Mouse (Mus musculus) layer of hippocampus, adult 9-11 months (tissue): ENCODE data around the gene Ppil2.
A peak's percentile ranks its signal among the peaks of the same experiment; 100 is the strongest.

Source experiments
- DNase-seq: peaks from one replicate; pipeline ENCODE4 v3.0.0; 2022

Ppil2 gene

DNA sequence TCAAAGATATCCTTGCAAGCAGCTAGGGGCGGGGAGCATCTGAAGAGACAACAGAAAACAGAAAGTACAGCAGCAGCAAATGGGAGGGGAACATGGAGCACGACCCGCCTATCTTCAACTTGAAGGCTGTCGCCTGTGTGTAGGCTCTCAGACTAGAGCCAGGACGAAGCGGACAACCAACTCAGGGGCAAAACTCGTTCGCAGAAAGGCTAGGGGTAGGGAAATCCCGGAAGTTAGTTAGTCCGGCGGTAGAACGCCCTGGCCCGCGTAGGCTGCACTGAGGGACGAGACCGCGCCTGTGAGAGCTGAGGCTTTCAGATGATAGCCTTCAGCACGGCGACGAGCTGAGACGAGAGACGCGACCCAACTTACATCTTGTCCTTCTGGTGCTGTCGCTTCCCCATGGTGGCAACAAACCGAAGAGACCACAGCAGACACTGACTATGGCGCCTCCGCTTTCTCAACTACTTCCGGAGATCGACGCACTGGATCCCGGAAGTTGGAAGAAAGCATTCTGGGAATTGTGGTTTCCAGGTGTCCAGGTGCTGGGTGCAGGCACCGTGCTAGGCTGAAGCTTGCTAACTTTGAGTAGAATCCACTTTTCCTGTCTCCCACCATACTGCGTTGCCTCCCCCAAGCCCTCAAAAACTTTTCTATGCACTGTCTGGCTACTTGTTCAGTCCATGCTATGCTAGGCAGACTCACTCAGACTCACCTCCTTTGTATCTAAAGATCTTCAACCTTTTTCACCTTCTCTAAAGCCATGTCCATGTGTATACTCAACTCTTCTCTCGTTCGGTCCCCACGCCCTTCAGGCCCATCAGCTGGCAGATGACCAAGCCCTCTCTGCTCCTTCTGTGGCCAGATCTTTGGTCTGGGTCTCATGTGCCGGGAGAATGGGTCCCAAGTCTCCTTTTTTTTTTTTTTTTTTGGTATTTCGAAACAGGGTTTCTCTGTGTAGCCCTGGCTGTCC is at the start of gene Ppil2:
Gene Ppil2, minus strand, starts transcription at position 487 of the 973 bp plus-strand sequence.
- DNase-seq: peak; percentile 76

DNA sequence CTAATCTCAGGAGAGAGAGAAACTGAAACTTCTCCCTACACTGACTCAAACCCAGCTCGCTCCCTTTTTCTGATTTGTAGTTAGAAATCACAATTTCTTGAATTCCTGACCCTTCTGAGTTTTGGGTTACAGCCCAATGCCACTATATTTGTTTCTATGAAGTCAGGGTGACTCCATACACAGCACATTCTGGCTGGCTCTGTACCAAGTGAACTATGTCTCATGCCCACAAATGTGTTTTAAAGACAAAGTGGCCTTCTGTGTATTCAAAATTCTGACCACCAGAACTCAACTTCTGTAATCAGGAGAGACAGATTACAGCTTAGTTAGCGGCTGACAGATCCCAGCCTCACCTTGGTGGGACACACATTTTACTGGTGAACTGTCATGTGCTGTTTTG is 43.3 kb upstream of the Ppil2 start:
- DNase-seq: no peak

DNA sequence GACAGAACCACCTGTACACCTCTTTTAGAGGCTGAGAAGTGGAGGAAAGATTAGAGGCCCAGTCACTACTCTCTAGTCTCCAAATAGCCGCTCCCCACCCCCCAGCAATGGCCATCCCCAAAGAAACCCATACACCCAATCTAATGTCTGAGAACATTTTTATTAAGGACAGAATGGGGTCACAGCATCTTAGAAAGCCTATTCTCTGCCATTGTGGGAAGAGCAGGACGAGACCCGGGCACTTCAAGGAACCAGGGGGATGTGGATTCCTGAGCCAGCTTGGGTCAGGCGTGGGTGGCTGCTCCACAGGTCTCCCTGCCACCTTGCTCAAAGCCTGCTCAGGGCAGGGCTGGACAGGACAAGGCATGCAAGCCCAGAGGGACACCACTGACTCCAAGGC is 40.8 kb upstream of the Ppil2 start:
- DNase-seq: no peak

DNA sequence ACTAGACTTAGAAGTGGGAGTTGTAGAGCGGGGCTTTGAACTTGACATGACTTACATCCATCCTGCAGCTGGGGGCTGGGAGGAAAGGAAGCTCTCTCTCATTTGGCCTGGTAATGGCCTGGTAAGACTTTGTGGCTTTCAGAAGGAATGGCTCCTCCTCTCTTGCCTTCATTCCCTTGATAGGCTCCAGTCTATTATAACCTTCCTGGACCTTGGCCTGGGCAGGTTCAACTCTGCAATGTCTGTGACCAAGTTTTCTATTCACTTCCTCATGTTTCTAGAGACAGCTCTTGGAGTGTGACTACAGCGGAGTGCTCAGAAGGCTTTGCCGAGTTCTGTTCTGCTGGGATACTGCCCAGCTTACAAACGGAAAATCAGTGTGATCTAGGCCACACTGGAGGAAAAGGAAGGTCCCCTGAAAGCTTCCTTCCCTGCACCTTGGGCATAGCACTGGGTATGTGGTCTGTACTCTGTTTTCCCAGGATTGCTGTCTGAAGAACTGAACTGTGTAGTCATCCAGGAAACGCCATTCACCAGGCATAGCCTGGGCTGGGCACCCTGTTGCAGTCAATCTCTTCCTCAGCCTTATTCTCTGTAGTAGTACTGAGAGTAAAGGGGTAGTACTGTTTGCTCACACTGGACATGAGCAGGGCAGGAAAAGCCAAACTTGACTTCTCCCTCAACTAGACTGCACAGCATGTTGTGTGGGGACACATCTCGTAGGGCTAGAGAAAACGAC is 39.6 kb upstream of the Ppil2 start:
- no peak for DNase-seq

DNA sequence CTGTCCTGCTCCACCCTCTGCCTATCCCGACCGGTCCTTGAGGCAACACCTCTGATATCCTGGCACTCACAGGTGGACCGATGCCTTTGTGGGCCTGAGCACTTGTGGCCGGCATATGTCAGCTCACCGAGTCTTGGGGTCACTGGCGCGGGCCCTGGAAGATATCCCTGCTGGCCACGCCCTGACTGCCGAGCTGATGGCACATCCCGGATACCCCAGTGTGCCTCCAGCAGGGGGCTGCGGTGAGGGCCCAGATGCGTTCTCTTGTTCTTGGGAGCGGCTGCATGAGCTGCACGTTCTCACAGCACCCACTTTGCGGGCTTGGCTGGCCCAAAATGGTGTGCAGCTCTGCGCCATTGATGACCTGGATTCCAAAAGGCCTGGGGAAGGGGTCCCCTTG is 37.0 kb upstream of the Ppil2 start:
- DNase-seq: no peak

DNA sequence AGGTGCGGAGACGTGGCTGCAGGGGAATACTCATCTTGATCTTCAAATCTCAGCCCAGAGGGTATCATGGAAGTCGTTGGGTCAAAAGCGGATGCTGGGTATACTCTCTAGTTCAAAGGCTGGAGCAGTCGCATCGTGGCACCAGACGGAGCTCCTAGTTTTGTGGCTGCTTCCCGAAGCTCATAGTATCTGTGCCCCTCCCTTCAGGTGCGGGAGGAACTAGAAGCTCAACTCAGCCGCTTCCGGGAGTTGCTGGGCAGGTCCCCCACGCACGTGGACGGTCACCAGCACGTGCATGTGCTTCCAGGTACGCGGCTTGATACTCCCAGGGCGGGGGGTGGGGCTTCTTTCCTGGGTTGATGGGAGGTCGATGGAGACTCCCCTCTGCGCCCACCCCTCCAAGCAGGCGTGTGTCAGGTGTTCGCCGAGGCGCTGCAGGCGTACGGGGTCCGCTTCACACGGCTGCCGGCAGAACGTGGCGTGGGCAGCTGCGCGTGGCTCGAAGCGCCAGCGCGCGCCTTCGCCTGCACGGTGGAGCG is 36.4 kb upstream of the Ppil2 start:
- peak; percentile 20 for DNase-seq

DNA sequence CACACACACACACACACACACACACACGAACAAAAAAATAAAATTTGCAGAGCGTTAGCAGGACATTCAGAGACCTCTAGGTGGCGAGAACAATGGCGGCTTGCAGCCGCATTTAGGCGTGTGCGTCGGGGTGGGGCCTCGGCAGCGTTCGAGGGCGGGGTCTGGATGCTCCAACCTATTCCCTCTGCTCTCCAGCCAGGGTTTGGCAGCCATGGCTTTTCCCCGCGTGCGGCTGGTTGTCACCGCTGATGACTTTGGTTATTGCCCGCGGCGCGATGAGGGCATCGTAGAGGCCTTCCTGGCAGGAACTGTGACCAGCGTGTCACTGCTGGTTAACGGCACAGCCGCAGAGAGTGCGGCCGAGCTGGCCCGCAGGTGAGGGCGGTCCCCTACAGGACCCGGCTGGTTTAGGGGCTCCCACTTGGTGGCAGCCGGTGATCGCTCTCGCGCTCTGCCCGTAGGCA is 35.7 kb upstream of the Ppil2 start, which contains the start of gene Ccdc116:
Gene Ccdc116, minus strand, starts transcription at position 458 of the 464 bp plus-strand sequence.
- DNase-seq: peak; percentile 85

DNA sequence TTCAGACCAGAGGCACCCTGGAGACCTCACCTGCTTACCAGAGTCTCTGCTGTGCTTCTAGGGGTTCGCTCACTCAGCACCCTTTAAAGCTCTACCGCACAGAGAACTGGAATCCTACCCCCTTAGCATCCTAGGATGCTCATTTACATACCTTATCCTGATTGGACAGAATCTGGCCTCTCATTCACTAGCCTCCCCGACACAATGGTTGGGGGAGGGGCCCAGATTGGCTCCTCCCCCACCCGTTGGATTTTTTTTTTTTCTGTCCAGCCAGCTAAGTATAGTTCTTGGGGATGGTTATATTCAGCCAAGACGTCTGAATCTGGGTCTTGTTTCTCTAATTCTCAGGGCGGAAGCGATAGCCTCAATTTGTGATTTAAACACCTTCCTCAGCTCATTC is 33.3 kb upstream of the Ppil2 start, which contains the start of gene Ydjc:
Gene Ydjc, plus strand, starts transcription at position 283 of the 400 bp plus-strand sequence.
- DNase-seq: no peak

DNA sequence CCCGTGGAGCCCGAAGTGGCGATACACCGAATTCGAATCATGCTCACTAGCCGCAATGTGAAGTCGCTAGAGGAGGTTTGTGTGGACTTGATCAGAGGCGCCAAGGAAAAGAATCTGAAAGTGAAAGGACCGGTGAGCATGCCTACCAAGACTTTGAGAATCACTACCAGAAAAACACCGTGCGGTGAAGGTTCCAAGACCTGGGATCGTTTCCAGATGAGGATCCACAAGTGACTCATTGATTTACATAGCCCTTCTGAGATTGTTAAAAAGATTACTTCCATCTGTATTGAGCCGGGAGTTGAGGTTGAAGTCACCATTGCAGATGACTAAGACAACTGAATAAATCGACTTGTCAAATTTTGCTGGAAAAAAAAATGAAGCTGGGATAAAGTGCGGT is 26.3 kb upstream of the Ppil2 start:
- no peak for DNase-seq

DNA sequence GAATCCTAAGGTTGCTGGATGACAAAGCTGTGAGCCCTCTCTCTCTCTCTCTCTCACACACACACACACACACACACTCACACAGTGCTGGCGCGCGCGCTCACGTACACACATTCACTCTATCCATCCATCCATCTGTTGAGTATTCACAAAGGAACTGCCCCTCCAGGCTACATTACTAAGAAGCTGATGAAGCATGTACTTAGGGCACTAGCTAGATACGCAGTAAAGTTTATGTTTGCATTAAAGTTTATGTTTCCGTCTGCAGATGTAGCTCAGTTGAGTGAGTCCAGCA is 21.8 kb upstream of the Ppil2 start:
- no peak for DNase-seq

DNA sequence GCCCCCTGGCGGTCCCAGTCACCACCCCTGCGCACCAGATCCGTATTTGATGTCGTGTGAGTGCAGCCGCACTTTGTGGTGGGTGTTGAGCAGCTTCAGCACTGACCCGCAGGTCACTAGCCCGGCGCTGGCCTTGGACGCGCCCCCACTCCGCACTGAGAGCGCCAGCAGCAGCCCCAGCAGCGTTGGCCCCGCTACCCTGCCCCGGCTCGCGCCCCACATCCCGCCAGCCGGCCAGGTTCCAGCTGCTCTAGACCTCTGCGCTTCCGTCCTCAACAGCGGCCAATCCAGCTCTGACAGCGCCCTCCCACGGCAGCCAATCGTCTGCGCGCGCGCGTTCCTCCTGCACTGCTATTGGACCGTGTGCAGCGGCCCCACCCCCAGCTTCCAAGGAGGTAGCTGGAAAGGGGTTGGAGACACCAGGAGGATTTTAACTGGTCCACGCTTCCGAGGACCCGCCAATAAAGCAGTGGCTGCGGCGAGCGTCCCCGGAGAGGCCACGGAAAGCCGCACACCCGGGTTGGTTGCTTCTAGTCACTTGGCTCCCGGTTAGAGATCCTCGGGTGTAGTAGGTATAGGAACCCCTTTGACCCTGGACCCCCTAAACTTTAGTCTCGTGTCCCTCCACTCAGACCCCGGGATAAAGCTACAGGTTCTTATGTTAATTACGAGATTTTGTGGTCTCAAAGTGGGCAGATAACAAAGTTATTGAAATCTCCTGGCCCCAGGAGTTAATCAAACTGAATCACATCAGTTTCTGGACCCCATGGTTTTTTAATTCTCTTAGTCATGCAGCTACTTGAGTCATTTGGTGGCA is 21.2 kb upstream of the Ppil2 start, which contains the start of gene Sdf2l1:
Gene Sdf2l1, minus strand, starts transcription at position 295 of the 817 bp plus-strand sequence.
- peak; percentile 98 for DNase-seq

DNA sequence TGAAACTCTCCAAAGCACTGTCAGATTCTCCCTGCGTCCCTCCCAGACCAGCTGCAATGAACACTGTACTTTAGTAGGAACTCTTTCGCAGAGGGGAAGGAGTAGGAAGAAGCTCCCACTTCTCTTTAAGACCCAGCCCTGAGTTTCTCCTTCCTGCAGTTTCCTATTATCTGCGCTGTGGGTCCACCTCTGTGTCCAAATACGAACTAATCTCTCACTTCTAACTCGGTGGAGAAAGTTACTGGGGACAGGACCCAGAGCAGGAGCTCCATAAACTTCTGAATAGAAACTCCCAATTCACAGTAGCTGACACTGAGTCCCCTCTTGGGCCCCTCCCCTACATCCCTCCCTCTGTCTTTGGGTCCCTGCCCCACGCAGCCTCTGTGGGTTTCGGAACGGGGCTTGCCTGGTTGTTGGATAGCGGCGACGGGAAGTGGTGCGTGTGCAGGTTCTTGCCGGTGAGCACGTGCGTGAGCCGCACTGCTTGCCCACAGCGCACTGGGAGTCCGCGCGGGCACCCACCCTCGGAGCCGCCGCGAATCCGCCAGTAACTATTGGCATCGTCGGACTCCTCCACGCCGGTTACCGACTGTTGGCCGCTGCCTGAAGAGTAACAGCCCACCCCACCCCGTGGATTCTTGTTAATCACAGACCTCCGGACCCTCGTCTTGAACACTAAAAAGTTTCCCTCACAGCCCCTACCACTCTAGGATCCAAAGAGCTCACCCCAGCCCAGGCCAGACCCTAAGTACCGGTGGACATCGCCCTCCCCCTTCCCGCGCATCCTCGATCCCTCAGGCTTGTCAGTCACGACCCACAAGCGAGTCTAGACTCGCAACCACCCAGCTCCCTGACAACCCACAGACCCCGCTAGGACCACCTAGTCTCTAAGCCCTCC is 20.4 kb upstream of the Ppil2 start:
- DNase-seq: no peak

DNA sequence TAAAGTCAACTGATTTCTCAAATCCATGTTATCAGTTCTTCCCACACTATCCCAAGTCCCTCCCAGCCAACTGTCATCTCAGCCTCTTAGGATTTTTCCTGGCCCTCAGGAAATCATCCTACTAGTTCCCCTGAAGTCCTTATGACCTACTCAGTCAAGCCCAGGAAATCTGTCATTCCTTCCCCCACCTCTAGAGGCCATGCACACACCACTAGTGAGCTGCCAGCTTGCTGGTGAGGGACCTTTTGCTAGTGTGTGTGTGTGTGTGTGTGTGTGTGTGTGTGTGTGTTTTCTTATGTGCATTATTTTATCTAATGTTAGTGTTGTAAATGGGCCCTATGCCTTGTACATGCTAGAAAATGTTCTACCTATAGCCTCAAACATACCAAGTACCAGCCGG is 16.2 kb upstream of the Ppil2 start:
- DNase-seq: peak; percentile 32

DNA sequence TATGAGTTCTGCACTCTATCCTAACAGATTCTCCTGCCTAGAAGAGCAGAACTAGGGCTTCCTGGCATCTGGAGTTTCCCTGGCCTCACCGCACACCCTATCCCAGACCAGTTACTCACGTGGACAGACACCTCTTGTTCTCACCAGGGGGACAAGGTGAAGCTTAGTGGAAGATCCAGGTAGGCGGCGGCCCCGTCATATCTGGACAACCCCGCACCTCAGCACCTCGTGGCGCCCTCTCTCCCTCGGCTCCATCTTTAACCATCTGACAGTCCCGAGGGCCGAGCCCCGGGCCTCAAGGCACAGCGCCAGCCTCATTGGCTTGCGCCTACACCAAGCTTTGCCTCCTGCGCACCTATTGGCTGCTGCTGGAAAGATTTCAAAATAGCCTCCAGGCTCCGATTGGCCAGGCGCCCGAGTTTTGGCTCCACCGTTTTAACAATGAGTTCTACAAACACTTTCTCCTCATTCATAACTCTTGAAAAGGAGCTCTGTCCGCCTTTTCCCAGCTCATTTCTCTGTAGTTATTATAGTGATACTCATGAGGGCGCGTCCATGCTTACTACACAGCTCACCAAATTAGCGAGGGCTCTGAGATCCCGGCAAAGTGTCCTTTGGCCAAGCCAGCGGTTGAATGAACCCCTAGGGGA is 13.9 kb upstream of the Ppil2 start, which contains the start of gene 2610318N02Rik:
Gene 2610318N02Rik, minus strand, starts transcription at position 297 of the 650 bp plus-strand sequence.
- peak; percentile 56 for DNase-seq

DNA sequence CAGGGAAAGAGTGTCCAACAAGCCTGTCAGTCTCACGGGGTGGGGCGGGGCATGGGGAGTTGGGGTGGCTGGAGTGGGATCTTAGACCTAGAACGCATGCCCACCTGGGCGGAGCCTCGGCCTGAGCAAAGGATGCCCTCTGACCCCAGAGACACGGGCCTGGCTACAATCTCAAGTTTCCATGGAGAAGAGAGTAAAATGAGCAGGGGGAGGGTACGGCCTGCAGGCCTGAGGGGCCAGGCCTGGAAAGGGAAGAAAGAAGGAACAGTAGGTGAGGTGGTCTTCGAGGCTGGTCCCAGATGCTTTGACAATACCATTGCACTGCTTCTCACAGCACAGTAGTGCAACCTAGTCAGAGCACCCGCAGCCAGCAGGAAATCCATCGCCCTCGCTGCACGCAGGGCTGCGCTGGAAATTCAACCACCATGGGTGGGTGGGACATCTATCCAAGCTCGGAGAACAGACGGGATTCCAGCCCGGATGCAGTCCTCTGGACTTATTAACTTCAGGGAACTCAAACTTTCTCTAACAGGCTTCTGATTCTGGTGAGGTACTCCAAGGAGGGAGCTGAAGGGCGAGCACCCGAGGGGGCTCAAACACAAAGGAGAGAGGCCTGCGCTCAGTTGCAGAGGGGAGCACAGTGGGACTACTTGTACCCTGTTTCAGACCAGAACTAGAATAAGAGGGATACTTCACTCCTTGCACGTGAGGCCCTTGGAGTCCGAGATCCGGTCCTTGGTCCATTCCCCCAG is 13.2 kb upstream of the Ppil2 start:
- no peak for DNase-seq

DNA sequence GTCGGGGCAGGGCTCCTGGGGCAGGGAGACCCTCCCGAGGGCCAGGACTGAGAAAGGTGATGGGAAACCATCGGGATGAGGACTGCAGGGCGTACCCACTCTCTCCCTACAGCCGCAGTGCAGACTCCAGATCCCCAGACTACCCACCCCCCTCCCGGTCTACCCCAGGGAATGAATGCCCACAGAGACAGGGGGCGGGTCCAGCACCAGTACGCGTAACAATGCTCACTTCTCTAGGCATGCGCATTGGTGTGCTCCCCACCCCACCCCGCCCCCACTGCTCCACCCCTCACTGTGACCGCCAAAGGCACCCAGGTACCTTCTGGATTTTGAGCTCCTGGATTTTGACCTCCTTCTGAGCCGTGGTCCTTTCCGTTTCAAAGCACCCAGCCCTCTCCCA is 10.5 kb upstream of the Ppil2 start:
- no peak for DNase-seq

DNA sequence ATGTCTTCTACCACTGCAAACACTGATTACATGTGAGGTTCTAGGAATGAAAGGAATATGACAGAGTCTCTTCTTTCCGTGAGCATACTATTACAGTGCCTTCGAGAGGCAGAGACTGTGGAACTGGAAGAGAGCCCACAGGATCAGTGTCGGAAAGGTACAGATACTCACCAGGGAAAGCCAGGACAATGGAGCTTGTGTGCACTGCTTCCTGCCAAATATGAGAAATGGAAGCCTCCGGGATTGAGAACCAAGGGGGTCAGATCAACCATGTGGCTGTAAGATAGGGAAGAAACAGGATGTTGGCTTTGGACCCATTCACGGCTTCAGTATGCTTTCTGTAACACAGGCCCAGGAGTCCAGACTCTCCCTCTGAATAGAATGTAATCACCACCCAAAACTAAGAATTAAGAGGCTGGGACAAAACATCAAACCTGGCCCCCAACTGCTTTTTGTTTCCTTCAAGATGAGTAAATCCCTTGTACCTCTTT is 6.3 kb upstream of the Ppil2 start:
- DNase-seq: no peak

DNA sequence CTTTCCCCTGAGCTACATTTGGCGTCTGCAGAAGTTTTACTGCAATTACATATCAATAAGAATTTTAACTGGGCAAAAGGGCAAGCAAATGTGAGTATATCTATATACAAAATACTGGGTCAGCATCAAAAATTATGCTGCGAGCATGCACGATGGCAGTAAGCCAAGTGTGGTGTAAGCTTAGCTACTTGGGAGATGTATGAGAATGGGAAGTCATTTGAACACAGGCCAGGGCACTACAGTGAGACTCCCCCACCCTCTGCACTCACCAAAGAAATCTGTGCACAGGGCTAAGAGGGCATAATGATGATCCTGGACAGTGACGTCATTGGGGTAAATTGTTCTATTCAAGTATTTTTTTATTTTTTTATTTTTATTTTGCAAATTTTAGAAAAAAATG is 6.5 kb downstream of the Ppil2 start:
- DNase-seq: no peak

DNA sequence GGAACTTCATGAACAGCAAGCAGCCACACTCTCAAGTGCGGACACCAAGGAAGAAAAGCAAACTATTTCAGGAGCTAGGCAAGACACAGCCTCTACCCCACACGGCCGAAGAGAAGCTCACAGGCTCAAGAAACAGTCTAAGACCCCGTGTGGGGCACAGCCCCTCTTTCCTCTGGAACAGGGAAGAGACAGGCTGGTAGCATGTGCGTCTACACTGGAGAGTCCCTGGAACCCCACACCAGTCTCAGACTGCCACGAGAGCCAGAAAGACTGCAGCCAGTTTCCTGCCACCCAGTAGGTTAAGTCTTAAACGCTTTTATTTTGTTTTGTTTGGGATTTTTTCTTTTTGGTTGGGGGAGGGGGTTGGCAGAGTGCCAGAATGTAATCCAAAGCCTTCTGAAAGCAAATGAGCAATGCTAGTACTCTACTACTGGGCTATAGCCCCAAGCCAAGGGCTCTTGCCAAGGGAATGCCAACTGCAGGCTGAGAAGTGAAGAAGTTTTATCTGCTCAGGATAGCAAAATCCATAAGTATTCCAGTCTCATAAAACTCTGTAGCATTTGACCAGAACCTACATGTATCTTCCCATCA is 8.3 kb downstream of the Ppil2 start:
- DNase-seq: no peak

DNA sequence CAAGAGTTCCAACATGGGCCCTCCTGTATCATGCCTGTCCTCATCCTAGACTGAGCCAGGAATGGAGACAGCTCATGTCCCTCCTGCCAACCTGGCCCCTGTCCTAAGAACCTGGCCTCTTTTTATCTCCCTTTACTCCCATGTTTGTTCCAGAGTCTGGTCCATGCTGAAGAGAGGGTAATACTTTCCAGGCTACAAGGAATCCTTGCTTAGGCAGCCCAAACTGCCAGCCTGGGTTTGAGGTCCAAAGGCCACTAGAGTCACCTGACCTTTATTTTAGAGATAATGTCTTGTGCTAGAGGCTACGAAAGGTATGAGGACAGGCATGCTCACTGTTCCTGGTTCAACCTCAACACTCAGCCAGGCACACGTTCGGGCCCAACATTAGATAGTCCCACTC is 14.1 kb downstream of the Ppil2 start:
- DNase-seq: no peak
